Mouse (Mus musculus) left cerebral cortex, adult 9 months (tissue): ENCODE results near the gene Ier5.

Experiments
- DNase-seq, 2 experiments: peaks; one replicate each; pipeline ENCODE4 v3.0.0; 2022; ENCODE audit warnings: low spot score in 2 of 2

The Ier5 gene

DNA sequence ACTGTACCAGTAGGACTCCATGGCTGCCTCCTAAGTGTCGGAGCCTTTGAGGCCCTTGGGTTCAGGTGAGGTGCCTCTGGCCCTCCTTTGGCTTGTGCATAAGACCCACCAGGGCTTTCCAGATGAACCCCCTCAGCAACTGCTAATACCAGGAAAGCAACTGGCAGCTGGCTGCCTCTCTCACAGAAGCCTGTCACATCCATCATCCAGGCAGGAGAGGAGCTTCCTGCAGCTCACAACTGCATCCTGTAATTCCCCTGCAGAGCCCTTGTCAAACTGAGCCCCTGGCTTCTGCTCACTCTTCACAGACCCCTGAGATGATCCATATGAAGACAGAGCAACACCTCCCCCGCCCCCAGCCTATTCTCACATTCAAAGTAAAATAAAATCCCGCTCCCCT lies 21.8 kb downstream of the Ier5 start:
- no peak for DNase-seq

DNA sequence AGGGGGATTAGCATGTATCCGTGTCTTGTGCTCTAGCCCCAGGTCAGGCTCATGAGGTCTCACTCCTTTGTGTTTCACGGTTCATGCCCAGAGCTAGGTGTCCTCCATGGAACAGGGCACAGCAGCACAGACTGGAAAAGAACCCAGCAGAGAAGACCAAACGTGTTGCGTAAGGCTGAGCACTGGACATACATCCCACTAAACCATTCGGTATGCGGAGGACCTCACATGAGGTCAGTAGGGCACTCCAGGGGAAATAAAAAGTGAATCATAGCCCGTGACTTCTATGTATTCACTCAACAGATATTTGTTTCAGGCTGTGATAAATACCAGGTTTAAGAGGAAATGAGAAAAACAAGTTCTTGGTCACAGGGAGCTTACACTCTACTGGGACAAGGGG lies 23.6 kb downstream of the Ier5 start:
- DNase-seq = no peak

- DNase-seq = no peak
These were observed 24.6 kb downstream of the Ier5 start for GRCm38 (mm10) chr1:155074856-155075255.

DNA sequence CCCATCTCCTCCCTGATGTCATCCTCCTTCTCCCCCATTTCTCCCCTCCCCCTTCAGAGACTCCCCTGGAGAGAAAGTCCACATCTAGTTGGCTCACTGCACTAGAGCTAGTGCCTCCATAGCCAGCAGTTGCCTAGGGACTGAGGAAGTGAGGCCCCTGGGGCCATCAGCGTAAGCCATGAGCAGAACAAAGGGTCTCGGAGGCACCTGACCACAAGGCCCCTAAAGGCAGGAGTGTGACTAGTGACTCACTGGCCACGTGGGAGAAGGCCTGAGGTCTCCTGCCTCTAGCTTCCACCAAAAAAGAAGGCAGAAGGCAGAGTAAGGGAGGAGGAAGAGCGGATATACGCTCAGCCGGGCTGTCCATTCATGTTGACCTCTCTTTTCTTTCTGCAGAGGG lies 25.5 kb downstream of the Ier5 start:
- no peak for DNase-seq

DNA sequence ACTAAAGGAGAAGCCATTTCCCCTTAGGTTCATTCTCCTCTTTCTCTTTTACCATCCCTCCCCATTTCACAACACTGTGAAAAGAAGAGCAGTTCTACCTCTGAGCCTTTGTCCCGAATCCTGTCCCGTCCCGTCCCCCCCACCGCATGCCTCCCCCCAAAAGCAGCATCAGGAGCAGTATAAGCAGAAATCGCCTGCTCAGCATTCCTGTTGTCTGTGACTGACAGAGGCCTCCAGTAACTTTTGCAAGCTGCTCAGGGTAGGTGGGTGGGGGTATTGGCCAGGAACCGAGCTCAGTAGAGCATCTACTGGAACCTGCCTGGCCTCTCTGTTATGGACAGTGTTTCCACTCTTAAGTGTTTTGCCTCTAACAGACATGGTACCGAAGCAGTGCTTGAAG lies 26.3 kb downstream of the Ier5 start:
- no peak for DNase-seq

DNA sequence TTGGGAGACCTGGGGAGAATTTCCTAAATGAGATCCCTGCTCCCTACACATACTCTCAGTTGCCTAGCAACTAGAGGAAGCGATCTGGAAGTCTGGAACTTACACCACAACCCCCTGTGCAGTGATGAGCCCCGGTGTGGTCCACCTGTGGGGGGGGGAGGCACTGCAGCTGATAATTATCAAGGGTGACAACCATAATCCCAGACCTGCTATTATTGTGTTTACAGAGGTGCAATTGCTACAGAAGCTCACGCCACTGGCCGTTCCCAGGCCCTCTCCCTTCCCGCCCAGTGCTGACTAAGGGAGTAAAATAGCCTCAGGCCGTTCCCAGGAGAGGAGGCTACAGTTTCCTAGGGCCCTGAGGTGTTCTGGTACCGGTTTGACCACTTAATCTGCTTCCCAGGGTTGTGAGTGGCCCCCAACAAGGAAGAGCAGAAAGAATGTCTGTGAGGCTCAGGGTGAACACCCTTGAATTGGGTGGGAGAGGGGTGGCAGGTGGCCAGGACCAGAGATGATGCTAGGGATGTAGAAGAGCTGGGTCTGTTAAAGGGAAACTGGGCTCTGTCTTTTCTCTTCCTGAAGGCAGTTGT lies 28.1 kb downstream of the Ier5 start:
- no peak for DNase-seq

- no peak for DNase-seq
These were observed 28.7 kb downstream of the Ier5 start for GRCm38 (mm10) chr1:155070561-155071286.

DNA sequence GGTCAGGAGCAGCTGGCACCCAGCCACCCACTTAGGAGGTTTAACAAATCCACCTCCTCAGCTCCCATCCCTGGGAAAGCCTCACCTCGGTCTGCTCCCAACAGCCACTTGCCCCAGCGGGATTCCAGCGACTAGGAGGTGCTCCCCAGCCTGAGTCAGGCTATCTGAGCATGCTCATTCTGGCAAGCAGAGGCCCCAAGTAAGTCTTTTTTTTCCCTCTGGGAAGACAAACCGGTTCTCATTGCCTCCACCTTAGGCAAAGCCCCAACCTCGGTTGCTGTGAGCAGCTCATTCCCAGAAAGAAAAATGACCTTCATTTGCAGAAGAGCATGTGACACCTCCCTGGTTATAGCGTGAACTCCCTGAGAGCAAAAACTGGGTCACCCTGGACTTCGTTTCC lies 29.7 kb downstream of the Ier5 start:
- DNase-seq = no peak

- DNase-seq = no peak
These were observed 33.2 kb downstream of the Ier5 start for GRCm38 (mm10) chr1:155066196-155066595.

GRCm38 (mm10) chr1:155065068-155065701 lies 34.3 kb downstream of the Ier5 start:
- no peak for DNase-seq

- no peak for DNase-seq
These were observed 34.8 kb downstream of the Ier5 start for GRCm38 (mm10) chr1:155064649-155065048.

DNA sequence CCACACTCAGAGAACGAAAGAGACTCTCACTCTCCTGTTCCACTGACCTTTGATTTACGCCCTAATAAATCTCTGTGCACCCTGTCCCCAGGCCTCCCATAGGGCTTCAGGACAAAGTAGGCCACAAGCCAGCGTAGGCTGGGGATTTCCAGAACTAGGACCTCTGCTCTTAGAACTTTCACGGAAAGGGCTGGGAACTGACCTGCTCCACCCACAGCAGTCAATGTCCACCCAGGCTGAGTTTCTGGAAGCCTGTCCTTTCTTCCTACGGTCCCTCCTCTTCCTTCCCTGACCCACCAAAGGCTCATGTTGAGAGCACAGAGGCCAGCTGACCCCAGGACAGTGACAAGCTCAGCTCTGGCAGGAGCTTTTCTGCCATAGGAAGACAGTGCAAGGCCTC lies 35.3 kb downstream of the Ier5 start:
- no peak for DNase-seq

DNA sequence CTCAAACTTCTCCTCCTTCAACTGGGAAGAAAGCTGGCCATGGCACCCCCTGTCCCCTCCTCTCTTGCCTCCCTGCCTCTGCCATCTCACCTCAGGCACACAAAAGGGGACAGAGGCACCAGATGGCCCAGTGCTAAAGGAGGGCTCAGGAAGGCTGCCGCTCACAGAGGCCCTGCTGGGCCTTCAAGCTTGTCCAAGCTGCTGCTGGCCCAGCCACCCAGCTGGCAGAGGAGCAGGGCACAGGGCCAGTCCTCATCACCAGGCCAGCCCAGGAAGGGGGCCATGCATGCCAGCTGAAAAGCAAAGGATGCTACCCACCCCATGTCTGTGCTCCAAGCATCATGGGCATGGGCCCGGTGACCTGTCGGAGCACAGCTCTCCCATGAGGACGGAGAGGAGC lies 36.5 kb downstream of the Ier5 start:
- DNase-seq = no peak

DNA sequence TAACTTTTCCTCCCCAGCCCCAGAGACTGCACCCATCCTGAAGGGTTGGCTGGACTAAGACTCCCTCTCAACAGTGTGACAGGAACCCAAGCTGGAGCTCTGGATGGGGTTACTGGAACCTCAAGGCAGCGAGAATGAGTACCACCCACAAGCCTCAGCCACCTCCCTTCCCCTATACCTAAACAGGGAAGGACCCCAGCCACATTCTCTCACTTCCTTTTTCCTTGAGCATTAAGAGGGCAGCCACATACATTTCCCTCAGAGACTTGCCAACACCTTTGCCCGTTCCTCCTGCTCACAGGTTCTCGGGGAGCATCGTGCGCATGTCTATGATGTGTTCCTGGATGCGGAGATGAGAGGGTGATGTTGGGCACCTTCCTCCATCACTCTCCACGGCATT lies 37.4 kb downstream of the Ier5 start:
- no peak for DNase-seq

- no peak for DNase-seq
These were observed 38.3 kb downstream of the Ier5 start for GRCm38 (mm10) chr1:155060832-155061801.

DNA sequence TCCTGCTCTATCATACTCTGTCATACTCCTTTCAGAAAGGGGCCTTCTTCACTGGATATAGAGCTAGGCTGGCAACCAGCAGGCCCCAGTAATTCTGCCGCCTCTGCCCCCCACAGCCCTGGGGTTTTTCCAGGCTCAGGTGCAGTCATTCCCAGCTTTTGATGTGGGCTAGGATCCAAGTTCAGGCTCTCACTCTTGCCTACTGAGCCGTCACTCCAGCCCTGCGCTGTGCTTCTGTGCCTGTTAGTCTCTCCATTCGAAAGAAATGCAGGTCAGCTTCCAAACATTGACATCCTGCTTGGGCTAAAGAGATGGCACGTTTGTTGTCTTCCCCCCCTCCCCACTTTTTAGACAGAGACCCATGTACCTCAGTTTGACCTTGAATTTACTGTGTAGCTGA lies 39.2 kb downstream of the Ier5 start:
- DNase-seq = no peak

GRCm38 (mm10) chr1:155059505-155059904 lies 39.9 kb downstream of the Ier5 start:
- no peak for DNase-seq

GRCm38 (mm10) chr1:155058099-155059012 lies 41.1 kb downstream of the Ier5 start:
- DNase-seq = no peak

DNA sequence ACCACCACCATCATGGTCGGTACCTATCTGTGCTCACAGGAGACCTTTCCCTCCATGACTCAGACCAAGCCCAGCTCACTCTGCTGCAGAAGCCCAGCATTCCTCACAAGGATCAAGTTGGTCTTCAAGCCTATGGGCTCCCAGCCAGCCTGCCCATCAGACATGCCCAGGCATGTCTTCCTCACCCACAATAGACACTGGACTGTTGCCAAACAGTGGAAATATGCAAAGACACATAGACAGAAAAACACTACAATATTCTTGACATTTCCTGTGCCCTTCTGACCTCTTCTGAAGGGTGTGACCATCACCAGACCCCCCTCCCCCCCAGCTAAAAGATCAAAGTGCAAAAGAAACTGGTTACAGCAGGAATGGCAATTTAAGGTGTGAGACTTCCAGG lies 43.3 kb downstream of the Ier5 start:
- DNase-seq = no peak

DNA sequence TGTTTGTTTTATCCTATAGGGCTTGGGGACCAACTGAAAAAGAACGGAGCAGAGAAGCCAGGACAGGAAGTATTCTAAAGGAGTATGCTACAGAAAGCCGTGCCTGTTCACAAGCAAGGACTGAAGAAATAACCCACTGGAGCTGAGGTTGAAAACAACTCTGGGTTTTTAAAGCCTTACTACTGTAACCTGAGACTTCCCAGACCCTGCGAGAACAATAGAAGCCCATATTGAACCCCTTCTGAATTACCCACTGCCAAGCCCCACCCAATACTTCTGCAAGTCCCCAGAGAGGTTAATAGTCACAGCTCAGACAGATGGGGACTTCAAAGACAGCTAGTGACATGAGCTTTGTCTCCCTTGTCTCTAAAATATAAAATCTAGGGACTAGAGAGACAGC lies 44.4 kb downstream of the Ier5 start:
- DNase-seq = no peak

GRCm38 (mm10) chr1:155054366-155054965 lies 45.0 kb downstream of the Ier5 start:
- no peak for DNase-seq
